Mouse (Mus musculus): Measurements from ENCODE around the gene Gbp7. TPM values are rescaled to one million over a fixed set of nuclear protein-coding genes. Genes with fewer than 3 reads are reported as not detected.
A peak's percentile ranks its signal among the peaks of the same experiment; 100 is the strongest.
"Not testable (repeated sequence)": the region's sequence is repeated elsewhere in the genome, so short reads cannot be mapped to it uniquely, and the experiment has no call there.

Gene Gbp7
- 11.0 and 15.8 TPM in 2 replicates for total RNA-seq (2021)
- long read RNA-seq, transcript Gbp7-202 (11 exons, 2,497 nt), result major isoform, 12 of 14 reads
- long read RNA-seq, partial matches to known transcripts, result 0 of 14 reads
- long read RNA-seq, other reads (novel, unspliced or antisense), result 2 of 14 reads

GRCm38 (mm10) chr3:142530087-142530953 lies at the start of gene Gbp7:
Gene Gbp7, plus strand, starts transcription at chr3:142530342.
- peak; percentile 49 for DNase-seq

GRCm38 (mm10) chr3:142490465-142490864 lies 39.7 kb upstream of the Gbp7 start:
- DNase-seq, result peak; percentile 62

GRCm38 (mm10) chr3:142493536-142494061 lies 36.5 kb upstream of the Gbp7 start, which contains the start of gene Gbp5:
Gene Gbp5, plus strand, starts transcription at chr3:142493978.
- DNase-seq, result peak; percentile 31

GRCm38 (mm10) chr3:142495146-142495655 lies 34.9 kb upstream of the Gbp7 start:
- no peak for DNase-seq

GRCm38 (mm10) chr3:142496113-142497101 lies 33.7 kb upstream of the Gbp7 start:
- DNase-seq, result no peak

DNA sequence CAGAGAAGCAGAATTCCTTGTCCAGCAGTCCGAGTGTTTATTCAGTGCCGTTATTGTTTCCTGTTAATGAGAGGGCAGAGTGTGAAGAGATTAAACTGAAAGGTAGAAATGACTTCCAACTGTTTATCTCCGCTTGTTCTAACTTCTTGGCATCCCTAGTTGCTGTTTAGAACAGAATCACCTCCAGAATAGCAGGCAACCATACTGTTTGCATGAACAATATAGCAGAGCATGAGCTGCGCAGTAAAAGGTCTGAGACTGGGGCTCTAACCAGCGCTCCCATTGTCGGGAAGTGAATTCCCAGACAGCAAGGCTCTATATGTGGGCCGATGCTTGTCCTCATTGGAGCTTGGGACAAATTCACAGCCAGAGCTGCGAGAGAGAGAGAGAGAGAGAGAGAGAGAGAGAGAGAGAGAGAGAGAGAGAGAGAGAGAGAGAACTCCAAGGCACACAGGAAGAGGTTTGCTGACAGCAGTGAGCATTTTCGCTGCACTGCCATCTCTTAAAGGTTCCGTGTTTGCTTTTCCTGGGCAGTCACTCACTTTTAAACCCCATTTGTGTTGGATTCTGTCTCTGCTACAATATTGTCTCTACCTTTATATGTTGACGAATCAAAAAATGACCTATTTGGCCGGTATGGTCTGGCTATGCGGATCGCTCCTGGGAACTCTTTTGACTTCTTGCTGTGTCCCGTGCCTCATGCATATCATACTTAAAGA lies 32.9 kb upstream of the Gbp7 start:
- no peak for DNase-seq

DNA sequence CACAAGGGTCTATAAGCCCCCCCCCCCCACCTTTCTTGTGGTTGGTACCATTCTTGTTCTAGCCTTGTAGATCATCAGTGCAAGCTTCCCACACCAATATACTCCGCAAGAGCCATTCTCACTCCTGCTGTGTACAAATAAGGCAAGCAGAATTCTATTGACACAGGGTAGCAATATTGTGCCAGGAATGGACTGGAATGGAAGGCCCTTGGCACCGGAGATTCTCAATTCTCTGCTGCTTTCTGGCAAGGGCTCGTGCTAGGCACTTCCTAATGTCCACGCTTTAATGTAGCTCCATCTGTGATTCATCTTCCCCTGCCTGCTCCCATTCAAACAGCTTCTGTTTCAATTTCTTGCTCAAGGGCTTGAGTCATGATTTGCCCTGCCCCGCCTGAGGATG lies 31.2 kb upstream of the Gbp7 start:
- DNase-seq, result no peak

DNA sequence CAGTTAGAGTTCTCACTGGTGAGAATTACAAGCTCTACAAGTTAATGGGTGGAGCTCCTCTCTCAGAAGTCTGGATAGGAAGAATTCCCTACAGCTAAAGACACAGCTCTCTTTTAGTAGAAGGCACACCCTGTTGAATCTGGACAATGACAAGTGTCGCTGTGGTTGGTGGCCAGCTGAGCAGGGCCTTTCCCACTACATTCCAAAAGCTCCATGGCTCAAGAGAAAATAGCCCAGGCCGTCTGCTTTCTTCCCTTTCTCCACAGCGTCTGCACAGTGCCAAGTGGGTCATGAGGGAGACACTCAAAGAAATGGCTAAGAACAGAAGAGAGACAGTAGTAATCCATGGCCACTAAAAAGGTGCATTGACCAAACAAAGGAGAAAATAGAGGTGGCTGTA lies 2.0 kb upstream of the Gbp7 start:
- DNase-seq, result no peak

GRCm38 (mm10) chr3:142529597-142529996 lies 545 bp upstream of the Gbp7 start:
- no peak for DNase-seq

DNA sequence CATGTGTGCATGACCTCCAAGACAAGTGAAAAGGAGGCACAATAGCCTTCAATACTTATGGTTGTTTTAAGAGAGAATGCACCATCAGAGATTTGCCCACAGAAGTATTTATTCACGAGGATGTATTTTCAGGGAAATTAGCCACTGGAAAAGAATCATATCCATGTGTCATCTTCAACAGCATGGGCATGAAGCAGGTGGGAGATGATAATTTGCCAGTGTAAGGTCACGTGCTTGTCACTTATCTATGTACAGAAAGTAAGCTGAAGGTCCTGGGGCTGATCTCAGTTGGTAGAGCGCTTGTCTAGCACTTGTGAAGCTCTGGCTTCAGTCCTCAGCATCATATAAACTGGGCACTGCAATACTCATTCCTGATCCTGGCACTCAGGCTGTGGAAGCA lies 1.5 kb downstream of the Gbp7 start:
- no peak for DNase-seq

DNA sequence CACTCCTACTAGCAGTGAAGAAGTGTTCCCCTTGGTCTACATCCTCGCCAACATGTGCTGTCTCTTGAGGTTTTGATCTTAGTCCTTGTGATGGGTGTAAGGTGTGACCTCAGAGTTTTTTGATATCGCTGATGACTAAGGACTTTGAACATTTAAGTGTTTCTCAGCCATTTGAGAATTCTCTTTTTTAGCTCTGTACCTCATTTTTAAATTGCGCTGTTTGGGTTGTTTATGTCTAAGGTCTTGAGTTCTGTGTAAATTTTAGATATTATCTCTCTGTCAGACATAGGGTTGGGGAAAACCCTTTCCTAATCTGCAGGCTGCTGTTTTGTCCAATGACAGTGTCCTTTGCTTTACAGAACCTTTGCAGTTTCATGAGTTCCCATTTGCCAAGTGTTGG lies 3.0 kb downstream of the Gbp7 start:
- DNase-seq, result no peak

GRCm38 (mm10) chr3:142535667-142536066 lies 5.5 kb downstream of the Gbp7 start:
- no peak for DNase-seq

GRCm38 (mm10) chr3:142541391-142541790 lies 11.2 kb downstream of the Gbp7 start:
- peak; percentile 9 for DNase-seq

- not testable (repeated sequence) for DNase-seq
Measured at GRCm38 (mm10) chr3:142542776-142543175, 12.6 kb downstream of the Gbp7 start.

DNA sequence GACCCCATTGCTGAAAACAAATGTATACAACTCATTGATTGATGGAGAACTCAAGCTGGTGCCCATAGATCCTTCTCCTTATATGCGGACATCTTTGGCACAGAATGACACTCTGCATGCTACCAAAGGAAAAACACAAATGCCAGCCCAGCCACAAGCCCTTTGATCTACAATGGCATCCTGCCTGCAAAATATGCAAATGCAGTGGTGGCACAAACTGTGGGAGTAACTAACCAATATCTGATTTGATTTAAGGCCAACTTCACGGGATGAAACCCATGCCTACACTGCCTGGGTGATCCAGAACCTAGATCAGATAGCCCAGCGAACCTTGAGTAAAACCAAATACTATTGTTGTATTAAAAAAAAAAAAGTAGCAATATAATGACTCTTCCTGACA lies 16.5 kb downstream of the Gbp7 start:
- no peak for DNase-seq

- DNase-seq, result no peak
Measured at GRCm38 (mm10) chr3:142550052-142550676, 20.0 kb downstream of the Gbp7 start.

GRCm38 (mm10) chr3:142554601-142555000 lies 24.5 kb downstream of the Gbp7 start:
- no peak for DNase-seq

- DNase-seq, result no peak
Measured at GRCm38 (mm10) chr3:142555623-142556022, 25.5 kb downstream of the Gbp7 start.

GRCm38 (mm10) chr3:142559632-142560228 lies 29.6 kb downstream of the Gbp7 start, which contains the start of gene Gbp3:
Gene Gbp3, plus strand, starts transcription at chr3:142560026.
- peak; percentile 9 for DNase-seq

- peak; percentile 90 for DNase-seq
Measured at GRCm38 (mm10) chr3:142560296-142560948, 30.3 kb downstream of the Gbp7 start.
